Comparison of ENCODE assay signal across 8 mouse cellular contexts in the genomic region with DNA sequence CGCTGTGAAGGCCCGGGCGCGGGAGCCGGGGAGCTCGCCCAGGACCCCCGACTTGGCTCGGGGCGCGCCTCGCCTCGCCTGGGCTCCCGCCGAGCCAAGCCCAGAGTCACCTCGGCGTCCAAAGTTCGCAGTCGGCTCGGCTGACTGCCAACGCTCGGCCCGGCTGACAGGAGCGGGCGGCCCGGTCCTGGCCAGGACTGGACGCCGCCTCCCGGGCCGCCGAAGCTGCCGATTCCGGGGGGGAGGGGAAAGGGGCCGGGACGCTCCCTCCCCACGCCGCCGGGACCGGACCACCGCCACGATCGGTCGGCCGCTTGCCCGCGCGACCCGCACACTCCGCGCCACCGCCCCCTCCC. TPM values are rescaled to one million over a fixed set of nuclear protein-coding genes. Genes with fewer than 3 reads are reported as not detected.
DNase-seq lines count a peak whose midpoint lies in the region; ATAC-seq and TF ChIP-seq lines count a peak whose summit lies in the region.

No protein-coding gene starts in this region.

- peaks cover 21% of the 10 kb centered on the region for H3K4me1 ChIP-seq in hindbrain, embryonic 16.5 days (ENCODE audit: control insufficient read depth, insufficient read depth, low read depth, low read length)
- peaks cover 50% of the 10 kb centered on the region for H3K4me1 ChIP-seq in liver, embryonic 12.5 days
- H3K4me1 ChIP-seq in neural tube, embryonic 15.5 days: peaks cover 38% of the 10 kb centered on the region

- H3K9ac ChIP-seq in hindbrain, embryonic 16.5 days (ENCODE audit: low read depth, low read length): peak overlapping the region; percentile 86
- peak overlapping the region; percentile 94 for H3K9ac ChIP-seq in liver, embryonic 12.5 days
- peak overlapping the region; percentile 82 for H3K9ac ChIP-seq in neural tube, embryonic 15.5 days (replicated peaks)

- intact Hi-C loops in left cerebral cortex, adult 2 months (cut with DNase I): loop anchor here (2.0 to 5.0 kb wide), 2 partner anchors 48 to 188 kb away; partner anchors contain the start of gene Tesmin
- intact Hi-C loops in left cerebral cortex, postnatal 4 days (cut with DNase I): no loop called here

- peak; percentile 14 for ATAC-seq in erythroblast, adult 5-6 weeks (replicated peaks; ENCODE audit: low FRiP score, poor library complexity, severe bottlenecking)
- ATAC-seq in hindbrain, embryonic 16.5 days: peak; percentile 38
- ATAC-seq in liver, embryonic 12.5 days: peak; percentile 66
- ATAC-seq in neural tube, embryonic 15.5 days (ENCODE audit: low FRiP score): peak; percentile 34

- H3K4me3 ChIP-seq in left cerebral cortex, adult 2 months: peak overlapping the region; percentile 89
- peak overlapping the region; percentile 89 for H3K4me3 ChIP-seq in hindbrain, embryonic 16.5 days (ENCODE audit: low read length)
- peak overlapping the region; percentile 80 for H3K4me3 ChIP-seq in liver, embryonic 12.5 days
- peak overlapping the region; percentile 79 for H3K4me3 ChIP-seq in neural tube, embryonic 15.5 days (replicated peaks)

- H3K27me3 ChIP-seq in hindbrain, embryonic 16.5 days (replicated peaks; ENCODE audit: control insufficient read depth, insufficient read depth, low read length): no peaks in the 10 kb centered on the region
- H3K27me3 ChIP-seq in liver, embryonic 12.5 days (replicated peaks): no peaks in the 10 kb centered on the region
- no peaks in the 10 kb centered on the region for H3K27me3 ChIP-seq in neural tube, embryonic 15.5 days (replicated peaks)

- H3K9me3 ChIP-seq in hindbrain, embryonic 16.5 days (ENCODE audit: control insufficient read depth, low read length): no peaks in the 10 kb centered on the region
- no peaks in the 10 kb centered on the region for H3K9me3 ChIP-seq in liver, embryonic 12.5 days (replicated peaks)
- no peaks in the 10 kb centered on the region for H3K9me3 ChIP-seq in neural tube, embryonic 15.5 days (replicated peaks)

- WGBS in hindbrain, embryonic 16.5 days: under 1% methylated on average over 39 of the region's 50 CpGs
- WGBS in liver, embryonic 12.5 days (ENCODE audit: insufficient replicate concordance): under 1% methylated on average over 34 of the region's 50 CpGs
- WGBS in neural tube, embryonic 15.5 days: 0% methylated on average over 36 of the region's 50 CpGs

- peak overlapping the region; percentile 95 for H3K27ac ChIP-seq in left cerebral cortex, adult 2 months
- peak overlapping the region; percentile 93 for H3K27ac ChIP-seq in hindbrain, embryonic 16.5 days (ENCODE audit: low read depth, low read length)
- peak overlapping the region; percentile 94 for H3K27ac ChIP-seq in liver, embryonic 12.5 days
- peak overlapping the region; percentile 97 for H3K27ac ChIP-seq in neural tube, embryonic 15.5 days (replicated peaks)

- H3K36me3 ChIP-seq in hindbrain, embryonic 16.5 days (ENCODE audit: control insufficient read depth, insufficient read depth, low read length): no peaks in the 10 kb centered on the region
- H3K36me3 ChIP-seq in liver, embryonic 12.5 days: peaks cover 6% of the 10 kb centered on the region; the same call in 1 of the 2 replicates
- no peaks in the 10 kb centered on the region for H3K36me3 ChIP-seq in neural tube, embryonic 15.5 days

- peak overlapping the region; percentile 75 for H3K4me2 ChIP-seq in hindbrain, embryonic 16.5 days (ENCODE audit: low read length)
- peak overlapping the region; percentile 87 for H3K4me2 ChIP-seq in liver, embryonic 12.5 days
- H3K4me2 ChIP-seq in neural tube, embryonic 15.5 days: peak overlapping the region; percentile 75

- no peak for TF ChIP-seq CTCF in left cerebral cortex, adult 2 months (IDR thresholded peaks at IDR 0.05)

- DNase-seq in left cerebral cortex, adult 2 months (ENCODE audit: extremely low spot score in 1 of 2, low spot score in 2 of 2): no peak
- no peak for DNase-seq in left cerebral cortex, postnatal 4 days
- DNase-seq in layer of hippocampus, adult 18-20 months (ENCODE audit: low spot score in 2 of 2): no peak
- DNase-seq in T-cell, adult 2 months (ENCODE audit: low spot score): no peak

RNA-seq across cellular contexts. Expression of gene Ppp6r3, which starts 0.3 kb away (rescaled TPM):
- total RNA-seq in left cerebral cortex, adult 2 months (2021): 10 to 100 TPM; 76.0 to 85.1 TPM
- total RNA-seq in left cerebral cortex, postnatal 4 days (2021): 100 to 1,000 TPM; 100 to 113 TPM
- total RNA-seq in erythroblast, adult 5-6 weeks (2015; ENCODE audit: low replicate concordance): 44.9 and 51.7 TPM in 2 replicates
- total RNA-seq in erythroblast, adult 5-6 weeks (2017; ENCODE audit: low replicate concordance): 65.2 and 83.5 TPM in 2 replicates
- 49.7 and 56.5 TPM in 2 replicates for polyA plus RNA-seq in hindbrain, embryonic 16.5 days (2015; fragmentation: Nextera tagmentation; extraction: Ambion mirVana)
- polyA plus RNA-seq in liver, embryonic 12.5 days (2016; fragmentation: Nextera tagmentation; extraction: Ambion mirVana): 35.8 and 37.3 TPM in 2 replicates
- polyA plus RNA-seq in neural tube, embryonic 15.5 days (2015; fragmentation: Nextera tagmentation; extraction: Ambion mirVana): 50.2 and 54.4 TPM in 2 replicates
- total RNA-seq in layer of hippocampus, adult 18-20 months (2021): 10 to 100 TPM; 80.5 to 84.5 TPM

Comparison
In these comparisons a context has a peak if more than half of its experiments do, and no peak if none do; other contexts are left out.
1. ATAC-seq: peak in every context shown above with its lines; median percentile 66 in liver, embryonic 12.5 days; 38 in hindbrain, embryonic 16.5 days; 34 in neural tube, embryonic 15.5 days; 14 in erythroblast, adult 5-6 weeks.